Mouse (Mus musculus): ENCODE results near the gene Trim67. TPM values are rescaled to one million over a fixed set of nuclear protein-coding genes. Genes with fewer than 3 reads are reported as not detected.

The Trim67 gene
- polyA plus RNA-seq, 1 experiment from 2014 or later = 1.1 TPM

GRCm38 (mm10) chr8:124816866-124817265 lies 24.0 kb downstream of the Trim67 start:
- Histone ChIP-seq H3K27me3 (ENCODE audit: control insufficient read depth, insufficient read depth, low read length) (no peaks in the 10 kb centered on the region), H3K9me3 (ENCODE audit: control insufficient read depth, low read depth, low read length) (no peaks in the 10 kb centered on the region; the same call in 1 of the 2 replicates), H3K4me1 (ENCODE audit: control insufficient read depth, insufficient read depth, low read length) (no peaks in the 10 kb centered on the region), H3K9ac (replicated peaks; ENCODE audit: low read depth, low read length) (no peak overlapping the region), H3K36me3 (ENCODE audit: control insufficient read depth, insufficient read depth, low read length) (no peaks in the 10 kb centered on the region), H3K4me3 (ENCODE audit: low read depth, low read length) (no peak overlapping the region), H3K27ac (ENCODE audit: low read length) (no peak overlapping the region), H3K4me2 (replicated peaks; ENCODE audit: low read depth, low read length) (no peak overlapping the region)
- WGBS = 91% methylated on average over 11 of the region's 11 CpGs
- no peak for ATAC-seq (ENCODE audit: insufficient number of reproducible peaks, insufficient read depth, low FRiP score, low read depth)

DNA sequence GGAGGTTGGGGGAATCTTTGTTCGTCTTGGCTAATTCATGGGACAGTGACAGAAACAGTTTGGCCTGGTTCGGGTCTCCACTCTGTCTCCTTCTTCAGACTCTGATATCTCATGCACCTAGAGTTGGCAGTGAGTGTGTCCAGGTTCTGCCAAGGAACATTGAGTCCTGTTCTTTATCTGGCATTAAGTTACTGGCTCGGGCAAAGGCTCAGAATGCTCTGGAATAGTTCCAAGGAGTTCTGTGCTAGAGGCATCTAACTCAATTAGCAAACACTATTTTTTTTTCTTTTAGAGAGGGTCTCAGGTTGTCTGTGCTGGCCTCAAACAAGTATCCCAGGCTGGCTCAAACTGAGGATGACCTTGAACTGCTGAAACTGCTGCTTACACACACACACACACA lies 24.5 kb downstream of the Trim67 start:
- H3K27ac ChIP-seq (ENCODE audit: low read length) = no peak overlapping the region
- ATAC-seq (ENCODE audit: insufficient number of reproducible peaks, insufficient read depth, low FRiP score, low read depth) = no peak
- H3K4me1 ChIP-seq (ENCODE audit: control insufficient read depth, insufficient read depth, low read length) = no peaks in the 10 kb centered on the region
- H3K9ac ChIP-seq (replicated peaks; ENCODE audit: low read depth, low read length) = no peak overlapping the region
- no peaks in the 10 kb centered on the region for H3K36me3 ChIP-seq (ENCODE audit: control insufficient read depth, insufficient read depth, low read length)
- 86% methylated on average over 3 of the region's 3 CpGs for WGBS
- H3K27me3 ChIP-seq (ENCODE audit: control insufficient read depth, insufficient read depth, low read length) = no peaks in the 10 kb centered on the region
- no peak overlapping the region for H3K4me3 ChIP-seq (ENCODE audit: low read depth, low read length)
- no peak overlapping the region for H3K4me2 ChIP-seq (replicated peaks; ENCODE audit: low read depth, low read length)
- H3K9me3 ChIP-seq (ENCODE audit: control insufficient read depth, low read depth, low read length) = no peaks in the 10 kb centered on the region; the same call in 1 of the 2 replicates

DNA sequence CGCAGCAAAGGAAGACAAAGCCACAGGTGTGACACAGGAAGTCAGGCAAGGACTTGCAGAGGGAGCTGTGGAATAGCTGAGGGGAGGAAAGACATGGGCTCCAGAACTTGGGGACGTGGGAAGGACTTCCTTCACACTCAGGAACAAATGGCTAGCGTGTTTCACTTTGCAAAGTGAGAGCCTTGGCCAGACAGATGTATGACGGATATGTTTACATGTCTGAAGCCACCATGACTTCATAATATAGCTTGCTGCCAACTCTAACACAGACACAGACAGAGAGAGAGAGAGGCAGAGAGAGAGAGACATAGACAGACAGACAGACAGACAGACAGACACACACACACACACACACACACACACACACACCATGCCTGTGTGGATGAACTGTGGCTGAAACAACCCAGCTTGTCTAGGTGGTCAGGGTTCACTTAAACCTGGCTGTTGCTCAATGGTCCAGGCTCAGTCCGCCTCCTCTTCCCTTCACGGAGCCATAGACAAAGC lies 26.8 kb downstream of the Trim67 start:
- WGBS = 41% methylated on average over 6 of the region's 6 CpGs
- Histone ChIP-seq H3K4me3 (ENCODE audit: low read depth, low read length) (no peak overlapping the region), H3K4me1 (ENCODE audit: control insufficient read depth, insufficient read depth, low read length) (no peaks in the 10 kb centered on the region), H3K27me3 (ENCODE audit: control insufficient read depth, insufficient read depth, low read length) (no peaks in the 10 kb centered on the region), H3K36me3 (ENCODE audit: control insufficient read depth, insufficient read depth, low read length) (no peaks in the 10 kb centered on the region), H3K4me2 (replicated peaks; ENCODE audit: low read depth, low read length) (no peak overlapping the region), H3K27ac (ENCODE audit: low read length) (no peak overlapping the region), H3K9ac (replicated peaks; ENCODE audit: low read depth, low read length) (no peak overlapping the region), H3K9me3 (ENCODE audit: control insufficient read depth, low read depth, low read length) (no peaks in the 10 kb centered on the region; the same call in 1 of the 2 replicates)
- no peak for ATAC-seq (ENCODE audit: insufficient number of reproducible peaks, insufficient read depth, low FRiP score, low read depth)

- Histone ChIP-seq H3K27me3 (ENCODE audit: control insufficient read depth, insufficient read depth, low read length) (no peaks in the 10 kb centered on the region), H3K9ac (replicated peaks; ENCODE audit: low read depth, low read length) (no peak overlapping the region), H3K36me3 (ENCODE audit: control insufficient read depth, insufficient read depth, low read length) (no peaks in the 10 kb centered on the region), H3K4me1 (ENCODE audit: control insufficient read depth, insufficient read depth, low read length) (no peaks in the 10 kb centered on the region), H3K27ac (ENCODE audit: low read length) (no peak overlapping the region), H3K9me3 (ENCODE audit: control insufficient read depth, low read depth, low read length) (no peaks in the 10 kb centered on the region; the same call in 1 of the 2 replicates), H3K4me2 (replicated peaks; ENCODE audit: low read depth, low read length) (no peak overlapping the region), H3K4me3 (ENCODE audit: low read depth, low read length) (no peak overlapping the region)
- no peak for ATAC-seq (ENCODE audit: insufficient number of reproducible peaks, insufficient read depth, low FRiP score, low read depth)
- WGBS = 18% methylated on average over 11 of the region's 11 CpGs
Observed at GRCm38 (mm10) chr8:124820125-124820524, 27.2 kb downstream of the Trim67 start.

DNA sequence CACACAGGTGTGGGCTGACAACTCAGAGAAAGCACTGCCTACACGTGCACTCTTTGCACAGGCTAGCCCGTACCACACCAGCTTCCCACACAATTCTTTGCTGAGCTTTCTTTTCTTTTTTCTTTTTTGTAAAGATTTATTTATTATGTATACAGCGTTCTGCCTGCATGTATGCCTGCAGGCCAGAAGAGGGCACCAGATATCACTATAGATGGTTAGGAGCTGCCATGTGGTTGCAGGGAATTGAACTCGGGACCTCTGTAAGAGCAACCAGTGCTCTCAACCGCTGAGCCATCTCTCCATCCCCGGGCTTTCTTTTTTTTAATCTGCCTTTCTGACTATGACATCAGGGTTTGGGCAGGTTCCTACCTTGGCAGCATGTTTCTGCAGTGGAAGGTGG lies 30.6 kb downstream of the Trim67 start:
- no peaks in the 10 kb centered on the region for H3K36me3 ChIP-seq (ENCODE audit: control insufficient read depth, insufficient read depth, low read length)
- no peaks in the 10 kb centered on the region for H3K9me3 ChIP-seq (ENCODE audit: control insufficient read depth, low read depth, low read length)
- H3K9ac ChIP-seq (replicated peaks; ENCODE audit: low read depth, low read length) = no peak overlapping the region
- no peak for ATAC-seq (ENCODE audit: insufficient number of reproducible peaks, insufficient read depth, low FRiP score, low read depth)
- H3K27ac ChIP-seq (ENCODE audit: low read length) = no peak overlapping the region
- no peak overlapping the region for H3K4me2 ChIP-seq (replicated peaks; ENCODE audit: low read depth, low read length)
- H3K4me3 ChIP-seq (ENCODE audit: low read depth, low read length) = no peak overlapping the region
- no peaks in the 10 kb centered on the region for H3K4me1 ChIP-seq (ENCODE audit: control insufficient read depth, insufficient read depth, low read length)
- WGBS = 81% methylated on average over 6 of the region's 6 CpGs
- H3K27me3 ChIP-seq (ENCODE audit: control insufficient read depth, insufficient read depth, low read length) = no peaks in the 10 kb centered on the region

- H3K36me3 ChIP-seq (ENCODE audit: control insufficient read depth, insufficient read depth, low read length) = no peaks in the 10 kb centered on the region
- H3K27ac ChIP-seq (ENCODE audit: low read length) = no peak overlapping the region
- H3K27me3 ChIP-seq (ENCODE audit: control insufficient read depth, insufficient read depth, low read length) = no peaks in the 10 kb centered on the region
- no peak for ATAC-seq (ENCODE audit: insufficient number of reproducible peaks, insufficient read depth, low FRiP score, low read depth)
- no peak overlapping the region for H3K9ac ChIP-seq (replicated peaks; ENCODE audit: low read depth, low read length)
- H3K4me2 ChIP-seq (replicated peaks; ENCODE audit: low read depth, low read length) = no peak overlapping the region
- no peaks in the 10 kb centered on the region for H3K4me1 ChIP-seq (ENCODE audit: control insufficient read depth, insufficient read depth, low read length)
- 25% methylated on average over 7 of the region's 7 CpGs for WGBS
- no peaks in the 10 kb centered on the region for H3K9me3 ChIP-seq (ENCODE audit: control insufficient read depth, low read depth, low read length)
- no peak overlapping the region for H3K4me3 ChIP-seq (ENCODE audit: low read depth, low read length)
Observed at GRCm38 (mm10) chr8:124826658-124827057, 33.8 kb downstream of the Trim67 start.

- Histone ChIP-seq H3K9ac (replicated peaks; ENCODE audit: low read depth, low read length) (no peak overlapping the region), H3K9me3 (ENCODE audit: control insufficient read depth, low read depth, low read length) (no peaks in the 10 kb centered on the region), H3K36me3 (ENCODE audit: control insufficient read depth, insufficient read depth, low read length) (no peaks in the 10 kb centered on the region), H3K27ac (ENCODE audit: low read length) (no peak overlapping the region), H3K4me1 (ENCODE audit: control insufficient read depth, insufficient read depth, low read length) (no peaks in the 10 kb centered on the region), H3K4me3 (ENCODE audit: low read depth, low read length) (no peak overlapping the region), H3K27me3 (ENCODE audit: control insufficient read depth, insufficient read depth, low read length) (no peaks in the 10 kb centered on the region), H3K4me2 (replicated peaks; ENCODE audit: low read depth, low read length) (no peak overlapping the region)
- no peak for ATAC-seq (ENCODE audit: insufficient number of reproducible peaks, insufficient read depth, low FRiP score, low read depth)
- 2% methylated on average over 5 of the region's 5 CpGs for WGBS
Observed at GRCm38 (mm10) chr8:124827387-124827786, 34.5 kb downstream of the Trim67 start.

- WGBS = 79% methylated on average over 24 of the region's 24 CpGs
- ATAC-seq (ENCODE audit: insufficient number of reproducible peaks, insufficient read depth, low FRiP score, low read depth) = no peak
- H3K4me3 ChIP-seq (ENCODE audit: low read depth, low read length) = no peak overlapping the region
Observed at GRCm38 (mm10) chr8:124828561-124829240, 35.8 kb downstream of the Trim67 start.

DNA sequence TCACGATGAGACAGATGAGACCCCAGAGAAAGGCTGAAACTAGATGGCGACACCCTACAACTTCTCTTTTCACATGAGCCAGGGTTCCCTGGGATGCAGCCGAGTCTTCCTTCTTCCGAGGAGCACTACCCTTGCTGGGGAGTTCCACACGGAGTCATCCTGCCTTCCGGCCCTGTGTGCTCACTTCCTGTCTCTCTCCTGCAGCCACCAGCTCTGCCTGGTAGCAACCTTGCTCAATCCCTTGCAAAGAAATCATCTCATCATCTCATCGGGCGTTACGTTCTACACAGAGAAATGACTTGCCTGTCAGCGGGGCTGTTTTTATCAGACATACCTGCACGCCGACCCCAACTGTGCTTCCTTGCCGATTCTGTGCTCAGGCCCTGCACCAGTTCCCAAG lies 37.2 kb downstream of the Trim67 start:
- WGBS = 79% methylated on average over 13 of the region's 13 CpGs
- Histone ChIP-seq H3K27ac (ENCODE audit: low read length) (no peak overlapping the region), H3K4me2 (replicated peaks; ENCODE audit: low read depth, low read length) (no peak overlapping the region), H3K27me3 (ENCODE audit: control insufficient read depth, insufficient read depth, low read length) (no peaks in the 10 kb centered on the region), H3K4me1 (ENCODE audit: control insufficient read depth, insufficient read depth, low read length) (0 out of 2 replicates have a peak, but pooled peaks cover 2% of the 10 kb centered on the region), H3K9ac (replicated peaks; ENCODE audit: low read depth, low read length) (no peak overlapping the region), H3K4me3 (ENCODE audit: low read depth, low read length) (no peak overlapping the region), H3K36me3 (ENCODE audit: control insufficient read depth, insufficient read depth, low read length) (no peaks in the 10 kb centered on the region), H3K9me3 (ENCODE audit: control insufficient read depth, low read depth, low read length) (no peaks in the 10 kb centered on the region)
- no peak for ATAC-seq (ENCODE audit: insufficient number of reproducible peaks, insufficient read depth, low FRiP score, low read depth)

More at GRCm38 (mm10) chr8:124828561-124829240, 35.8 kb downstream of the Trim67 start:
- H3K27me3 ChIP-seq (ENCODE audit: control insufficient read depth, insufficient read depth, low read length) = no peaks in the 10 kb centered on the region
- H3K4me1 ChIP-seq (ENCODE audit: control insufficient read depth, insufficient read depth, low read length) = no peaks in the 10 kb centered on the region
- H3K27ac ChIP-seq (ENCODE audit: low read length) = no peak overlapping the region
- H3K9me3 ChIP-seq (ENCODE audit: control insufficient read depth, low read depth, low read length) = no peaks in the 10 kb centered on the region
- H3K4me2 ChIP-seq (replicated peaks; ENCODE audit: low read depth, low read length) = no peak overlapping the region
- H3K9ac ChIP-seq (replicated peaks; ENCODE audit: low read depth, low read length) = no peak overlapping the region
- H3K36me3 ChIP-seq (ENCODE audit: control insufficient read depth, insufficient read depth, low read length) = no peaks in the 10 kb centered on the region
